Mouse (Mus musculus) adrenal gland (tissue): ENCODE measurements around the gene Lce1a1.
"Not testable (repeated sequence)": the region's sequence is repeated elsewhere in the genome, so short reads cannot be mapped to it uniquely, and the experiment has no call there.

ENCODE experiments used
- intact Hi-C: fragments of 180-260 bp; cut with DNase I; formaldehyde crosslinking; loops from one replicate; pipeline ENCODE4 v1.15.1; 2025
- long read RNA-seq, 2 experiments: library from polyadenylated mRNA; unstranded; transcript quantifications; one replicate each; pipeline ENCODE4 v2.0.0; 2020; ENCODE audit warnings: borderline replicate concordance in 1 of 2; ENCODE audit not compliant: insufficient replicate concordance in 1 of 2

Lce1a1 gene
- long read RNA-seq, experiment 1 = 0 reads
- long read RNA-seq, experiment 2 = 0 reads

GRCm38 (mm10) chr3:92648207-92648606 is at the start of gene Lce1a1:
Gene Lce1a1 (minus strand): TSS chr3:92648307.
- intact Hi-C loops = no loop called here

- intact Hi-C loops = no loop called here
Observed at GRCm38 (mm10) chr3:92694613-92695012, 46.5 kb upstream of the Lce1a1 start.

GRCm38 (mm10) chr3:92691688-92692087 is 43.6 kb upstream of the Lce1a1 start:
- intact Hi-C loops = no loop called here

- intact Hi-C loops = not testable (repeated sequence)
Observed at GRCm38 (mm10) chr3:92689154-92689553, 41.0 kb upstream of the Lce1a1 start.

GRCm38 (mm10) chr3:92687110-92687509 is 39.0 kb upstream of the Lce1a1 start, which contains the start of gene Lce1d:
Gene Lce1d (minus strand): TSS chr3:92687210.
- intact Hi-C loops = no loop called here

GRCm38 (mm10) chr3:92678947-92679346 is 30.8 kb upstream of the Lce1a1 start, which contains the start of gene Lce1c:
Gene Lce1c (plus strand): TSS chr3:92679247.
- intact Hi-C loops = no loop called here

GRCm38 (mm10) chr3:92670215-92670614 is 22.1 kb upstream of the Lce1a1 start, which contains the start of gene Lce1a2:
Gene Lce1a2 (minus strand): TSS chr3:92670315.
- intact Hi-C loops = no loop called here

GRCm38 (mm10) chr3:92656826-92657225 is 8.7 kb upstream of the Lce1a1 start, which contains the start of gene Lce1b:
Gene Lce1b (minus strand): TSS chr3:92656926.
- intact Hi-C loops = no loop called here

- intact Hi-C loops = no loop called here
Observed at GRCm38 (mm10) chr3:92639854-92640253, 8.3 kb downstream of the Lce1a1 start.

- intact Hi-C loops = no loop called here
Observed at GRCm38 (mm10) chr3:92638653-92638991, 9.5 kb downstream of the Lce1a1 start.

GRCm38 (mm10) chr3:92637745-92638652 is 10.1 kb downstream of the Lce1a1 start:
- intact Hi-C loops = no loop called here

GRCm38 (mm10) chr3:92621560-92621959 is 26.5 kb downstream of the Lce1a1 start, which contains the start of gene Lce6a:
Gene Lce6a (minus strand): TSS chr3:92621660.
- intact Hi-C loops = no loop called here

- intact Hi-C loops = no loop called here
Observed at GRCm38 (mm10) chr3:92609804-92610203, 38.3 kb downstream of the Lce1a1 start.

GRCm38 (mm10) chr3:92607392-92607791 is 40.7 kb downstream of the Lce1a1 start, which contains the start of gene 2210017I01Rik:
Gene 2210017I01Rik (minus strand): TSS chr3:92607492.
- intact Hi-C loops = no loop called here

- intact Hi-C loops = loop anchor here (5.0 kb wide), 2 partner anchors 205 to 450 kb away; no protein-coding TSS in a partner anchor
Observed at GRCm38 (mm10) chr3:92602169-92602568, 45.9 kb downstream of the Lce1a1 start.

GRCm38 (mm10) chr3:92600456-92600855 is 47.7 kb downstream of the Lce1a1 start:
- intact Hi-C loops = loop anchor here (5.0 kb wide), 2 partner anchors 203 to 448 kb away; no protein-coding TSS in a partner anchor

- intact Hi-C loops = loop anchor here (5.0 kb wide), 2 partner anchors 203 to 448 kb away; no protein-coding TSS in a partner anchor
Observed at GRCm38 (mm10) chr3:92599973-92600372, 48.1 kb downstream of the Lce1a1 start.

GRCm38 (mm10) chr3:92598429-92598828 is 49.7 kb downstream of the Lce1a1 start:
- intact Hi-C loops = no loop called here
